In the genomic region with DNA sequence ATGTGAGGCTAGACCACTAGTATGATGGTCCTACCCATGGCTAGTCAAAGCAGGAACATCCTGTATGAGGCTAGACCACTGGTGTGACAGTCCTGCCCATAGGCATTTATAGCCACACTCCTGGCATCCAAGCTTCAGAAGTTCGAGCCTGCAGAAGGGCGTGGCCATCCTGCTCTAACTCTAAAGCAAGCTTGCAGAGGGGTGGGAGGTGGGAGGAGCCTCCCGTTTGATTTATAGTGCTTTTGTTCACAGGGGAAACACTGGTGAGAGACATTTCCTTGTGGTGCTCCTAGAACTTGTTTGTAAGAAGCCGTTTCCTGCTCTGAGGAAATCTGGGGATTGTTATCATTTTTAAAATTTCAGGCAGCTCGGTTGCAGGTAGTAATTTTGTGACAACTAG, we compare ENCODE assay signal across 9 mouse cellular contexts. TPM values are rescaled to one million over a fixed set of nuclear protein-coding genes. Genes with fewer than 3 reads are reported as not detected.
DNase-seq lines count a peak whose midpoint lies in the region; ATAC-seq lines count a peak whose summit lies in the region.
"Had no signal": no experiment of that assay in that cellular context is flagged by ENCODE, and none has a peak within 500 bp of the region (broad histone marks: within the 10 kb centered on the region; RNA-seq: fewer than 3 reads in every experiment).

No protein-coding gene starts in this region.

- no peak for ATAC-seq in CD4-positive, CD25-positive, alpha-beta regulatory T cell, adult 4 months

- DNase-seq in heart, adult 8-10 months (ENCODE audit: low spot score) = peak; percentile 49
- DNase-seq in heart, postnatal 25 days (ENCODE audit: low spot score) = no peak
- peak; percentile 33 for DNase-seq in forelimb bud, embryonic 11.5 days (ENCODE audit: low read depth, low spot score)
- peak; percentile 79 for DNase-seq in kidney, postnatal 10 days
- DNase-seq in skeletal muscle tissue, adult 2 months (ENCODE audit: low read depth, low spot score) = peak; percentile 26
- no peak for DNase-seq in cerebellum, postnatal 36 days
- DNase-seq in layer of hippocampus, adult 18-20 months (ENCODE audit: low spot score in 2 of 2) = no peak

- intact Hi-C loops in heart, postnatal 25 days (cut with DNase I) = no loop called here

RNA-seq across cellular contexts. Expression of gene Mcf2l, which starts 56.7 kb away (rescaled TPM):
- total RNA-seq in heart, adult 8-10 months (2022) = 10 to 100 TPM; 55.6 to 85.0 (median 65.1) TPM
- total RNA-seq in heart, postnatal 25 days (2021) = 10 to 100 TPM; 44.7 to 69.4 TPM
- 100 to 1,000 TPM; 212 to 231 TPM for total RNA-seq in layer of hippocampus, adult 18-20 months (2021)
- polyA plus RNA-seq in CD4-positive, CD25-positive, alpha-beta regulatory T cell, adult 4 months (2017; shearing (Covaris generic)) = under 1 TPM in 1 of 2 experiments, not detected in 1; 0.65 TPM
- total RNA-seq: CH12.LX had no signal

Comparison
In these comparisons a context has a peak if more than half of its experiments do, and no peak if none do; other contexts are left out.
1. DNase-seq: peak in heart, adult 8-10 months (single experiment), forelimb bud, embryonic 11.5 days (single experiment), kidney, postnatal 10 days (single experiment) and skeletal muscle tissue, adult 2 months (single experiment); none in heart, postnatal 25 days (single experiment), cerebellum, postnatal 36 days (0 of 2) and layer of hippocampus, adult 18-20 months (0 of 2).